Mouse (Mus musculus) embryonic stem cell, embryonic (primary cell): ENCODE data around the gene Hnf4a.

Experiments
- CTCF ChIA-PET, 4 experiments: fragments of 300-600 bp in 2 of 4; fragments of 350-600 bp in 2 of 4; sonication (Branson Sonifier 250); formaldehyde crosslinking; loops; one replicate each; lab custom pipeline; 2022; ENCODE audit warnings: inconsistent platforms in 2 of 4; lab: Charles Lee
- POLR2A ChIA-PET, 4 experiments: fragments of 300-600 bp in 2 of 4; fragments of 350-600 bp in 2 of 4; sonication (Branson Sonifier 250); formaldehyde crosslinking; loops; one replicate each; lab custom pipeline; 2022; ENCODE audit warnings: antibody characterized with exemption in 4 of 4, inconsistent platforms in 1 of 4; lab: Charles Lee

The Hnf4a gene

DNA sequence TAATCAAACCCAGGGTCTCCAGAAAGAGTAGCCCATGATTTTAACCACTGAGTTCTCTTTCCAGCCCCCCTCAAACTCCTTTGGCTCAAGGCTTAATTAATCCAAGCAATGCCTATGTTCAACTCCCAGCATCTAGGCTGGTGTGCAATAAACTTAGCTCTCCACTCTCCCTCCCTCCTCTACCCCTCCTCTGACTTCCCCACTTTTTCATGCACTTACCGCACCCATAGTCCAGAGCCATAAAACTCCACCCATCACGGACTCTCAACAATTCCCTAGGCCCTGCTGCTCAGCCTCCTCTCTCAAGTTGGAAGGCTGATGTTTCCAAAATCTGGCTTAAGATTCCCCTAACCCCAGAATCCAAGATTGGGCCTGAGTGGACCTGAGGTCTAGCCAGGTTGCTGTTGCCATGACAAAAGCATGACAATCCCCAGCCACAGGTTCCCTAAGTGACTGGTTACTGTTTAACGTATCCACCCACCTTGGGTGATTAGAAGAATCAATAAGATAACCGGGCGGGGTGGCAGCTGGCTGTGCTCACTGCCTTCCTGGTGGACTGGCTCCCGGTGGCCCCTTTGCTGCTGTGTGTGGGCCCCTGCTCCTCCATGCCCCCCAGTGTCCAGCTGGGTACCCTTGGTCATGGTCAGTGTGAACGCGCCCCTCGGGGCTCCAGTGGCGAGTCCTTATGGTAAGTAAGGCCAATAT lies at the start of gene Hnf4a:
Gene Hnf4a (plus strand): TSS at position 509 of the 705 bp plus-strand sequence.
- CTCF ChIA-PET = interaction anchor here in 1 of 4 experiments (3.0 kb wide), 1 partner anchor 27 kb away, joined by 9 read pairs; no protein-coding TSS in a partner anchor

DNA sequence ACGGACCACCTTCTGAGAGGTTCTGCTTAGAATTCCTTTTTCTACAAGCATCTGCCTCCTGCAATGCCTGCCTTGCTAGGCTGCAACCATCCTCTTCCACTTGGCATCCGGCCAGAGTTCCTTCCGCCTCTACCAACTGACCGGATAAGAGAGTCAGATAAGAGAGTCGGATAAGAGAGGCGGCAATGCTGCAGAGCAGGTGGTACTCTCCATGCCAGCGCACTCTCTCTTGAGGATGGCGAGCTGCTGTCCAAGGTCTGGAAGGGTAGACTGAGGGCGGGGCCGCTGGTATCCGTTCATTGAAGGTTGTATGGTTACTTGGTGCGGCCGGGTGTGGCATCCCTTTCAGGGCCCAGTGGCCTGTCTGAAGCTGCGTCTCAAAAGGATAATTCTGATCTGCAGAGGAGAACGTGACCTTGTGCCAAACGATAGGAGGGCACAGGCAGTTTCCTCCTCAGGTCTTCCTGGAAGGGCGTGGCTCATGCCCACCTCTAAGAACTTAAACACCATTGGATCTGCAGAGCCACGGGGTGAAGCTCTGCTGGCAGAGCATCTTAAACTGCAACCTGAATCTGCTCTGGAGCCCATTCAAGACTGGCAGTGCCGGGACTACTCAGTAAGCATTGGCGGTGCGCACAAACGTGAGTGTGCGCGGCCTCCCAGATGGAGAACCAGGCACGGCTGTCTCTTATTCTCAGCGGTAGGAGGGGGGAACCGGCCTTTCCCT lies 47.9 kb upstream of the Hnf4a start:
- ChIA-PET CTCF (interaction anchor here in 2 of 4 experiments (1.0 to 2.6 kb wide), 5 partner anchors 12 to 133 kb away, joined by 3 to 10 read pairs (median 6); partner anchors contain the start of gene Fitm2 (in 2 of the 2)), POLR2A (interaction anchor here in 2 of 4 experiments (0.6 to 2.7 kb wide), 5 partner anchors 14 to 497 kb away, joined by 3 to 9 read pairs (median 3); partner anchors contain the start of gene Fitm2 (in 1 of the 2))

More for the DNA sequence above, at the start of gene Hnf4a:
- POLR2A ChIA-PET = no interaction called here

DNA sequence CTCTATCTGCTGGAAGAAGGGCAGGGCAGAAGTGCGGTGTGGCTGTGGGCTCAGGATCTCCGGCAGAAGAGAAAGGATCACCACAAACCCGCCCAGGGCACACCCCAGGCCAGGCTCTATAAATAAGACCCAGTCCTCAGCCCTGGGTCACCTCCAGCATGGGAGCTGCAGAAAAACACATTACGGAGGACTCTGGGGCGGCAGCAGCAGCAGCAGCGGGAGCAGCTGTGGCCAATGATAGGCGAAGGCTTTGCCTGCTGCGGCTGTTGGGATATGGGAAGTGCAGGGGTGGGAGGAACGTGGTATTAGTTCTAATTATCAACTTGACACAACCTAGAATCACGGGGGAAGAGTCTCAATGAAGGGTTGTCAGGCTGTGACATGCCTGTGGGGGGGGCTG lies 47.2 kb upstream of the Hnf4a start:
- POLR2A ChIA-PET = interaction anchor here in 2 of 4 experiments (0.6 to 4.9 kb wide), 5 partner anchors 11 to 370 kb away, joined by 3 to 29 read pairs (median 5); partner anchors contain the start of gene Fitm2 (in 1 of the 2)
- CTCF ChIA-PET = interaction anchor here in 3 of 4 experiments (0.8 to 2.6 kb wide), 6 partner anchors 11 to 184 kb away, joined by 3 to 10 read pairs (median 6); partner anchors contain the start of gene Fitm2 (in 2 of the 3)

DNA sequence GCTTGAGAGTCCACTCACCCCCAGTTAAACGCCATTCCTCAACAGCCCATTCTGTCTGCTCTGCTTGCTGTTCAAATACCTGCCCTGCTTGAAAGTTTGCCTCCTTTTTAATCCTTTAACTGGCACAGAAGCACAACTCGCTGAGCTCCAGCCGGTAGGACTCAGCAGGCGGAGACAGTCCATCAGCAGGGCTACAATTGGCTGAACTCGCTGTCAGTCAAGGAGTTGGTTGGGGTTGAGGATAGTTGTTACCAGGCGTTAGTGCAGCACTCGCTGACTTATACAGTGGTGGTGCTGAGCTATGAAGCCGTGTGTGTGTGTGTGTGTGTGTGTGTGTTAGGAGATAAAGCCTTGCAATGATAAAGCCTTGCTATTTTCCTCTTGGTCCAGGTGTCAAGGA lies 46.0 kb upstream of the Hnf4a start:
- ChIA-PET CTCF (interaction anchor here in 1 of 4 experiments (1.0 to 2.6 kb wide), 3 partner anchors 11 to 131 kb away, joined by 3 to 10 read pairs (median 9); partner anchors contain the start of gene Fitm2), POLR2A (interaction anchor here in 2 of 4 experiments (0.6 to 4.9 kb wide), 6 partner anchors 9 to 1453 kb away, joined by 3 to 29 read pairs (median 4); partner anchors contain the start of gene Fitm2 (in 1 of the 2))

DNA sequence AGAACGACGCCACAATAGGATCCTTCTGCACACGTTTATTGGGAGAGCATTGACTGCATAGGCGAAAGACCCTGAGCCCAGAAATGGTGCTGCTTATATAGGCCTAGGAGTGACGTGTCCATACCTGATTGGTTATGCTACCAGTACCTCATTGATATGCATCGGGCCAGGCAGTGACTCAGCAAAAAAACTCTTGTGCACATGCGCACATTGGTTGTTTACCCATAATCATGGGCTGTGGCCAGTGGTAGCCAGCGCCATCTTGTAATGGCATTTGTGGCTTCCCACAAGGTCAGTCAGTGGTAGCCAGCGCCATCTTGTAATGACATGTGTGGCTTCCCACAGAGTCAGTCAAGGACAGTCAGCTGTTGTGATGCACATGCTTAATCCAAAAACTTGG lies 45.3 kb upstream of the Hnf4a start:
- POLR2A ChIA-PET = interaction anchor here in 3 of 4 experiments (0.7 to 4.9 kb wide), 6 partner anchors 10 to 56 kb away, joined by 3 to 30 read pairs (median 8); partner anchors contain the start of gene Fitm2 (in 2 of the 3)
- CTCF ChIA-PET = interaction anchor here in 1 of 4 experiments (0.6 kb wide), 1 partner anchor 19 kb away, joined by 3 read pairs; no protein-coding TSS in a partner anchor

DNA sequence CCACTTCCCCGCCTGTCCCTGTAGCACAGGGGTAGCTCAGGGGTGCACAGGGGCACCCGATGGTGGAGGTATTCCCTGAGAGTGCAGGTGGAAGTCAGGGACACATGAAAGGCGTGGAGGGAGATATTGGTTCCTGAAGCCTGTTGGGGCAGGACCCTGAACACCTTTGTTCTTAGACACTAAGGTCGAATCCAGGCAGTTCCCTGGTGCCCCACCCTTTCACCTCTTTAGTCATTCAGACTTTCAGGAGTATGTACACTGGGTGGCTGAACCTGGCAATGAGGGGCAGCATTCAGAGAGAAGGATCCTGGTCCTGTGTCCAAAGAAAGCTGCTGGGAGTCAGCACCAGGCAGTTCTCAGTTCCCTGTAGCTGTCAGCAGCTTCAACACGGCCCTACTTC lies 44.2 kb upstream of the Hnf4a start:
- ChIA-PET POLR2A (interaction anchor here (0.5 to 4.9 kb wide), 17 partner anchors 9 to 398 kb away, joined by 3 to 30 read pairs (median 5); partner anchors contain the start of genes Fitm2 (in 3 of the 4) and Gdap1l1 (in 1 of the 4)), CTCF (interaction anchor here (0.9 to 2.9 kb wide), 11 partner anchors 10 to 73 kb away, joined by 3 to 21 read pairs (median 5); partner anchors contain the start of gene Fitm2 (in 4 of the 4))

DNA sequence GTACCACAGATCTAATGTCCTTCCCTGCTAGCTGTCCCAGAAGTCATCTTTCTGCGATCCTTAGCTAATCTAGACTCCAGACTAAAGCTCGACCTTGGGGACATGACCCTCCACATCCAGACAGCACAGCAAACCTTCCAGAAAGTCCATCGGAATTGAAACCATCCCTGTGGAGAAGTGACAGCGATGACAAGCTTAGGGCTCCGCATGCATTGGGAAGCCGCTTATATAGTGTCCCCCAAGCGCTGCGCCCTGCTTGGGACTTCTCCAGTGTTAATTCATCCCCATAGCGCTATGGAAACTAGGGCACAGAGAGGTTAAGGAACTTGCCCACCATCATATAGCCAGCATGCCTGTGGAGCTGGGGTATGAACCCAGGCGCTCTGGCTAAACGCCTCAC lies 43.8 kb upstream of the Hnf4a start:
- POLR2A ChIA-PET = interaction anchor here (0.5 to 4.9 kb wide), 21 partner anchors 9 to 412 kb away, joined by 3 to 30 read pairs (median 4); partner anchors contain the start of genes Fitm2 (in 3 of the 4) and Gdap1l1 (in 1 of the 4)
- CTCF ChIA-PET = interaction anchor here (0.7 to 2.9 kb wide), 15 partner anchors 10 to 72 kb away, joined by 3 to 21 read pairs (median 4); partner anchors contain the start of gene Fitm2 (in 4 of the 4)

DNA sequence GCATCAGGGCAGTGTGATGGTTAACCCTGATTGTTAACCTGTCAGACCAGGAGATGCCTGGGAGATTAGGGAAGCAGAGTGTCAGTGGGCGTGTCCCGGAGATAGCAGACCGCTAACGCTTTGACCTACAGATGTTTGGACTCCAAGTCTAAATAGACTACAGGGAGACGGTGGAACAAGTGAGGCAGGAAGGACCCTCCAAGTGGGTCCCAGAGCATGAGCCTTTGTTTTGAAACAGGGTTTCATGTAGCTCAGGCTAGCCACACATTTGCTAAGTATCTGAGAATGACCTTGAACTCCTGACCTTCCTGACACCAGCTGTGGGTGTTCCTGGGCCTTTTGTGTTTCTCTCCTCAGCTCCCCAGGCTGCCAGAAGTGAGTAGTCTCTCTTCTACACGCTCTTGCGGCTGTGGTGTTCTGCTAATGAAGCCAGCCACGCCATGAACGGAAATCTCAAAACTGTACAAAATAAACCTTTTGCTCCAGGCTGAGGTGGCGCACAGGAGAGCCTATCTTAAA lies 43.3 kb upstream of the Hnf4a start:
- POLR2A ChIA-PET = interaction anchor here in 3 of 4 experiments (0.6 to 4.9 kb wide), 20 partner anchors 9 to 412 kb away, joined by 3 to 30 read pairs (median 4); partner anchors contain the start of genes Fitm2 (in 3 of the 3) and Gdap1l1 (in 1 of the 3)
- CTCF ChIA-PET = interaction anchor here (0.7 to 2.9 kb wide), 14 partner anchors 9 to 72 kb away, joined by 3 to 21 read pairs (median 4); partner anchors contain the start of gene Fitm2 (in 4 of the 4)

DNA sequence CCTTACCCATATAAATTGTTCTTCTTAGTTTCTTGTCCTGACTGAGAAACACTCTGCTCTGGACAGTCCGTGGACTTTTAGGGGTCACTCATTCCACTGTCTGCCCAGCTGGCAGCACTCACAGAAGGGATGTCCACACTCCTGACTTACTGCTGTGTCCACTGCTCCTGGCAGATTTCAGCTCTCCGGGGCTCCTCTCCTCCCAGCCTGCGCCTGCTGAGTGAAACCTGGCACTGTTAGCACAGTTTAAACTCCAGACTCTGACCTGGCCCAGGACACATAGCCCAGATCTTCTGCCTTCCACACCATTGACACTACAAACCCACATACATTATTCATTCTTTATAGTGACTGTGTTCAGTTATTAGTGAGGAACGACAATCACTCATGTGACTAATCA lies 42.6 kb upstream of the Hnf4a start:
- CTCF ChIA-PET = interaction anchor here in 3 of 4 experiments (0.5 to 2.9 kb wide), 11 partner anchors 8 to 63 kb away, joined by 3 to 21 read pairs (median 4); partner anchors contain the start of gene Fitm2 (in 2 of the 3)
- POLR2A ChIA-PET = interaction anchor here in 3 of 4 experiments (0.6 to 4.9 kb wide), 12 partner anchors 8 to 1892 kb away, joined by 3 to 30 read pairs (median 4); partner anchors contain the start of gene Fitm2 (in 2 of the 3)

DNA sequence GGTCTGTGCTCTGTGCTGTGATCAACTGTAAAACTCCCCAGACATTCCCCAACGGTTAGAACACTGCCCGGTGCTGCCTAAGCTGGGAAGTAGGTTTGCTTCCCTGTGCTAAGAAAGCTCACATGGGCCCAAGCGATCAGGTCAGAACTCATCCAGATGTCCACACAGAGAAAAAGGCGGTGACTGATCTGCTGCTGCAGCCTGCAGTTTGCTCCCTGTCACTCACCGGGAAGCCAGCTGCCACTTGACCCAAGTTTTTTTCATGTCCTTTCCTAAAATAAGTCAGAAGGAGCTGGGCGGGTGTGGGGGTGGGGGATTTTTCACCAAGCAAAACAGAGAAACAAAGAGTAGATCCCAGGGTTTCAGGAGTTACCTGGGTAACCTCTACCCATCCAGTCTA lies 42.0 kb upstream of the Hnf4a start:
- ChIA-PET CTCF (interaction anchor here in 3 of 4 experiments (0.5 to 2.9 kb wide), 5 partner anchors 8 to 45 kb away, joined by 3 to 21 read pairs (median 3); partner anchors contain the start of gene Fitm2 (in 1 of the 3)), POLR2A (interaction anchor here in 3 of 4 experiments (0.6 to 4.9 kb wide), 6 partner anchors 7 to 1891 kb away, joined by 3 to 29 read pairs (median 4); partner anchors contain the start of gene Fitm2 (in 1 of the 3))

DNA sequence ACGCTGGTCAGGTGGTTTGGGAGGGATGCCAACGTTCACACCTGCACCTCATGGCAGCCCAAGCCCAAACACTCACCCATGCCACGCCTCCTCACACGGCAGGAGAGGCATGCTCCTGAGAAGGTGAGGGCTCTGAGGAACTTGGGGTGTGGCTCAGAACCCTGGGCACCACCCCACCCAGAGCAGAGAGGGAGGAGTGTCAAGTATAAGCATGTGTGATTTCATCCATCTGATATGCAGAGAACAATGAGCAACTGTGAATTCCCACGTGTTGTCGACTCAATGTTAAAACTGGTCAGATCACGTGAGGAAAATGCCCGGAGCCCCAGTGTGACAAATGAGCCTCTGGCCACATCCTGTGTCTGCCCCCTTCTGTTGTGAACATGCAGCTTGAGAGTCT lies 39.8 kb upstream of the Hnf4a start:
- ChIA-PET POLR2A (no interaction called here), CTCF (no interaction called here)

DNA sequence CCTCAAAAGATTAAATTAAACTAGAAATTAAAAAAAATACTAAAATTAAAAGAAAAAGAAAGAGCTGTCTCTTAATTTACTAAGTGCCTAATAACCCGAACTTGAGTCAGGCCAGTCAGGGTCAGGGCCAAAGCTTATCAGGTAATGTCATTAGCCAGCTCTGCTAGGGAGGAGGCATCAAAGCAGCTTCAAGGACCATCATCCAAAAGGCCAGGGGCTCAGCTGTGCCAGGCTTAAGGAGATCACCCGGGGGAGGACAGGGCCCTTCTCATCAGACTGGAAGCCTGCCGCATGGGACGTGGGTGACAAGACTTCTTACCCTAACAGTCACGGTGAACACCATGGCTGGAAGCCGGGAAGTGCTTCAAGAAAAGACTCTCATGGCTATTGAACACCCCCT lies 39.0 kb upstream of the Hnf4a start:
- POLR2A ChIA-PET = interaction anchor here in 2 of 4 experiments (0.6 to 1.2 kb wide), 2 partner anchors 13 to 48 kb away, joined by 3 to 7 read pairs; no protein-coding TSS in a partner anchor
- CTCF ChIA-PET = interaction anchor here in 1 of 4 experiments (0.7 kb wide), 1 partner anchor 12 kb away, joined by 3 read pairs; no protein-coding TSS in a partner anchor

DNA sequence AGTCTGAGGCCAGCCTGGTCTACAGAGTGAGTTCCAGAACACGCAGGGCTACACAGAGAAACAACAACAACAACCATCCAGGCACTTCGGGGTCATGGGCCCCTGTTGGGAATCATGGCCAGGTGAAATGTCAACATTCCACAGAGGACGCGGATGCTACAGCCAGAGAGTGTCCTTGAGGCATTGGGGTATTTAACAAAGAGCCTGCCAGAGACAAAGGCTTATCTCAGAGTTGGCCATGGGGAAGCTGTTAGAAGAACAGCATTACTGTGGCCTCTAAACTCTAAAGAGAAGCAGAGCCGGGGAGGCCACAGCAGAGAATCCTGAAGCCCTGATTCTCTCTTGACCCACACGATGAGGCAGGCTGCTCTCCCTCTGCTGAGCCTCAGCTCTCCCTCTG lies 37.7 kb upstream of the Hnf4a start:
- ChIA-PET CTCF (no interaction called here), POLR2A (no interaction called here)

DNA sequence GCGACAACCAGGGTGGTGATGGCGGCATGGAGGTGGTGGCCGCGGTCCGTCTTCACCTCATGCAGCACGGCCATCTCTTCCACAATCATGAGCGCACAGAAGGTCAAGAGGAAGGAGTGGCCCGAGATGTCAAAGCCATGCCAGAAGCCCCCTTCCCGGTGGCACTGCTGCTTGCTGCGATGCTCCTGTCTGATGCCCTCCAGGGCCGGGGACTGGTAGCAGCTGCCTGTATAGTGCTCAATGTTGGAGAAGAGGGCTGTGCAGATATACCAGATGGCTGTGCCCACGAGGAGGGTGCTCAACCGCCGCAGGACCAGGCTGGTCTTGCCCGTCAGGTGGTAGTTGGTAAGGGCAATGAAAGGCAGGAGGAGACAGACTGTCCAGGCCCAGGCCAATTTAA lies 36.9 kb upstream of the Hnf4a start:
- CTCF ChIA-PET = no interaction called here
- POLR2A ChIA-PET = interaction anchor here in 1 of 4 experiments (3.2 to 4.0 kb wide), 2 partner anchors 12 to 50 kb away, joined by 20 to 54 read pairs; no protein-coding TSS in a partner anchor

DNA sequence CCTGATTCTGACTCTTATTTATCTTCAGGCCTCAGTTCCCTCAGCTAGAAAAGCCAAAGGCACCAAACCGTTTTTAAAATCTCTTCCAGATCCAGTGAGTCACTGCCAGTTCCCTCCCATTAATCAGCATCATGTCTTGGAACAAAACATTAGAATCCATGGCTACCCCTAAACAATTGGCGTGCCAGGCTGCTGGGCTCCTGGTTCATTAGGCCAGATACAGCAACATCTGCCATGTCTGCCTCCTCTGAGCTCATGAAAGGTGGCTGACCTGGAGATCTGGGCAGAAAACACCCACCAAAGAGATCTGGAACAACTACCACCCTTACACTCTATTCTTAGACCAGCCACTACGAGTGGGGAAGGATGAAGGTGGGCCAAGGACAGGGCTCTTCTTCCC lies 35.5 kb upstream of the Hnf4a start:
- ChIA-PET POLR2A (interaction anchor here (0.6 to 4.1 kb wide), 11 partner anchors 8 to 942 kb away, joined by 3 to 54 read pairs (median 9); no protein-coding TSS in a partner anchor), CTCF (interaction anchor here (0.5 to 3.4 kb wide), 10 partner anchors 10 to 679 kb away, joined by 3 to 45 read pairs (median 12); no protein-coding TSS in a partner anchor)

DNA sequence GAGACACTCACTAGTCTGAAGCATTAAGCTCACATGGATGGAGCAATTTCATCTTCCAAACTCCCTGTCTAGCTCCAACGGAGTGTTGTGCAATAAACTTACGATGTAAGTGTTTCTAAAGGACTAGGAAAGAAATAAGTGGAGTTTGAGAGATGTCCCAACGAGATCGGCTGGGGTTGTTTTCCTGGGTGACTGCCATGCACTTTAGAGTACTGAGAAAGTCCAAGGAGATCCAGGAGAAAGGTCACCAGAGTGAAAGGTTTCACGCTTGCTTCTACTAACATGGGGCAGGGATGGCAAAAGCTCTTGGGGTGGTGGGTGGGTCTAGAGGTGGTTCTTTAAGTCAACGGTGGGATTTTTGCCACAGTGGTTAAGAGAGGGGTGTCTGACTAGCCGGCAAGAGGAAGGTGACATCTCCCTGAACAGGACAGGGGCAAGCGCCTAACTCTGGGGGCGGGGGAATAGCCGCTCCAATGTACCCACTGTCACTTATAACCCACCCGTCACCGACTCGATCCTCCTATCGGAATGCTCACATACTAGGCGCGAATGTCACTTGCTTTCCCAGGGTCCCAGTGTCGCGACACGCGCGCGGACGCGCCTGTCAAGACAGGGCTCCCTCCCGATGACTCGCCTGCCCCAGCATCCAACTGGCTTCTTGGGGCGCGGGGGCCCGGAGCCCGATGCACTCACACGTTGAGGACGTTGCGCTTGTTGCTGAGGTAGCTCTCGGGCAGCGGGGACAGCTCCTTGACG lies 34.7 kb upstream of the Hnf4a start:
- CTCF ChIA-PET = interaction anchor here (0.5 to 3.4 kb wide), 62 partner anchors 8 to 678 kb away, joined by 3 to 45 read pairs (median 5); partner anchors contain the start of genes Oser1 (in 2 of the 4), Gdap1l1 (in 1 of the 4), R3hdml (in 1 of the 4) and Ttpal (in 1 of the 4)
- POLR2A ChIA-PET = interaction anchor here (0.5 to 4.1 kb wide), 32 partner anchors 9 to 941 kb away, joined by 3 to 54 read pairs (median 4); partner anchors contain the start of genes Kcnk15 (in 1 of the 4), Srsf6 (in 1 of the 4) and Tomm34 (in 1 of the 4)
